Mouse (Mus musculus): Measurements from ENCODE around the gene Dlk1. TPM values are rescaled to one million over a fixed set of nuclear protein-coding genes. Genes with fewer than 3 reads are reported as not detected.

Gene Dlk1
- polyA plus RNA-seq, 1 experiment from 2014 or later: 77.7 TPM

- H3K4me1 ChIP-seq (replicated peaks): no peaks in the 10 kb centered on the region
- no peak overlapping the region for H3K4me2 ChIP-seq
- no peak overlapping the region for H3K9ac ChIP-seq
- no peaks in the 10 kb centered on the region for H3K36me3 ChIP-seq
- H3K27me3 ChIP-seq: no peaks in the 10 kb centered on the region
- H3K27ac ChIP-seq (replicated peaks): no peak overlapping the region
- H3K4me3 ChIP-seq: no peak overlapping the region
- WGBS: 82% methylated on average over 20 of the region's 20 CpGs
- ATAC-seq (ENCODE audit: low read depth): no peak
- H3K9me3 ChIP-seq: no peaks in the 10 kb centered on the region
Observed at GRCm38 (mm10) chr12:109495016-109495644, 42.5 kb downstream of the Dlk1 start.

GRCm38 (mm10) chr12:109496397-109496796 is 43.8 kb downstream of the Dlk1 start:
- H3K27ac ChIP-seq (replicated peaks): no peak overlapping the region
- H3K9me3 ChIP-seq: no peaks in the 10 kb centered on the region
- no peaks in the 10 kb centered on the region for H3K36me3 ChIP-seq
- ATAC-seq (ENCODE audit: low read depth): no peak
- H3K9ac ChIP-seq: no peak overlapping the region
- H3K27me3 ChIP-seq: no peaks in the 10 kb centered on the region
- 79% methylated on average over 6 of the region's 6 CpGs for WGBS
- H3K4me2 ChIP-seq: no peak overlapping the region
- no peaks in the 10 kb centered on the region for H3K4me1 ChIP-seq (replicated peaks)
- no peak overlapping the region for H3K4me3 ChIP-seq

GRCm38 (mm10) chr12:109500992-109501391 is 48.4 kb downstream of the Dlk1 start:
- Histone ChIP-seq H3K27ac (replicated peaks) (no peak overlapping the region), H3K9ac (no peak overlapping the region), H3K4me1 (replicated peaks) (no peaks in the 10 kb centered on the region), H3K4me3 (no peak overlapping the region), H3K27me3 (no peaks in the 10 kb centered on the region), H3K9me3 (no peaks in the 10 kb centered on the region), H3K36me3 (no peaks in the 10 kb centered on the region), H3K4me2 (no peak overlapping the region)
- ATAC-seq (ENCODE audit: low read depth): no peak
- 71% methylated on average over 4 of the region's 4 CpGs for WGBS

- ATAC-seq (ENCODE audit: low read depth): no peak
- H3K36me3 ChIP-seq: no peaks in the 10 kb centered on the region
- no peaks in the 10 kb centered on the region for H3K9me3 ChIP-seq
- H3K4me2 ChIP-seq: no peak overlapping the region
- H3K27me3 ChIP-seq: no peaks in the 10 kb centered on the region
- no peak overlapping the region for H3K27ac ChIP-seq (replicated peaks)
- no peaks in the 10 kb centered on the region for H3K4me1 ChIP-seq (replicated peaks)
- H3K9ac ChIP-seq: no peak overlapping the region
- WGBS: 82% methylated on average over 6 of the region's 6 CpGs
- no peak overlapping the region for H3K4me3 ChIP-seq
Observed at GRCm38 (mm10) chr12:109502360-109503040, 49.9 kb downstream of the Dlk1 start.

- no peak for ATAC-seq (ENCODE audit: low read depth)
Observed at GRCm38 (mm10) chr12:109507693-109508092, 55.1 kb downstream of the Dlk1 start.

GRCm38 (mm10) chr12:109508495-109509454 is 56.2 kb downstream of the Dlk1 start:
- WGBS: 24% methylated on average over 20 of the region's 20 CpGs
- no peak overlapping the region for H3K4me2 ChIP-seq
- peaks cover 34% of the 10 kb centered on the region for H3K4me1 ChIP-seq (replicated peaks)
- no peak overlapping the region; the same call in 1 of the 2 replicates for H3K9ac ChIP-seq
- H3K27me3 ChIP-seq: no peaks in the 10 kb centered on the region
- H3K27ac ChIP-seq (replicated peaks): no peak overlapping the region; the same call in 1 of the 2 replicates
- H3K36me3 ChIP-seq: no peaks in the 10 kb centered on the region
- no peak overlapping the region for H3K4me3 ChIP-seq
- H3K9me3 ChIP-seq: no peaks in the 10 kb centered on the region
- ATAC-seq (ENCODE audit: low read depth): 0 out of 2 replicates have a peak, but pooled peaks have one; percentile 41

More at GRCm38 (mm10) chr12:109507693-109508092, 55.1 kb downstream of the Dlk1 start:
- H3K4me2 ChIP-seq: no peak overlapping the region
- no peaks in the 10 kb centered on the region for H3K36me3 ChIP-seq
- peaks cover 33% of the 10 kb centered on the region for H3K4me1 ChIP-seq (replicated peaks)
- H3K27me3 ChIP-seq: no peaks in the 10 kb centered on the region
- no peak overlapping the region for H3K9ac ChIP-seq
- H3K9me3 ChIP-seq: no peaks in the 10 kb centered on the region
- H3K27ac ChIP-seq (replicated peaks): no peak overlapping the region
- 89% methylated on average over 11 of the region's 11 CpGs for WGBS
- H3K4me3 ChIP-seq: no peak overlapping the region

GRCm38 (mm10) chr12:109509531-109510137 is 57.0 kb downstream of the Dlk1 start:
- Histone ChIP-seq H3K4me1 (replicated peaks) (peaks cover 34% of the 10 kb centered on the region), H3K4me3 (no peak overlapping the region), H3K27me3 (no peaks in the 10 kb centered on the region), H3K9ac (no peak overlapping the region), H3K27ac (replicated peaks) (no peak overlapping the region; the same call in 1 of the 2 replicates), H3K36me3 (no peaks in the 10 kb centered on the region), H3K9me3 (no peaks in the 10 kb centered on the region), H3K4me2 (no peak overlapping the region)
- 21% methylated on average over 9 of the region's 9 CpGs for WGBS
- peak; percentile 51; the same call in 1 of the 2 replicates for ATAC-seq (ENCODE audit: low read depth)

- WGBS: 87% methylated on average over 8 of the region's 8 CpGs
- no peak overlapping the region for H3K4me3 ChIP-seq
- H3K36me3 ChIP-seq: no peaks in the 10 kb centered on the region
- no peaks in the 10 kb centered on the region for H3K9me3 ChIP-seq
- ATAC-seq (ENCODE audit: low read depth): no peak
- no peak overlapping the region for H3K27ac ChIP-seq (replicated peaks)
- H3K4me1 ChIP-seq (replicated peaks): peaks cover 34% of the 10 kb centered on the region
- H3K27me3 ChIP-seq: no peaks in the 10 kb centered on the region
- H3K4me2 ChIP-seq: no peak overlapping the region
- no peak overlapping the region for H3K9ac ChIP-seq
Observed at GRCm38 (mm10) chr12:109510247-109510646, 57.6 kb downstream of the Dlk1 start.

GRCm38 (mm10) chr12:109511456-109511855 is 58.8 kb downstream of the Dlk1 start:
- Histone ChIP-seq H3K27ac (replicated peaks) (no peak overlapping the region), H3K27me3 (no peaks in the 10 kb centered on the region), H3K9me3 (no peaks in the 10 kb centered on the region), H3K4me1 (replicated peaks) (peaks cover 34% of the 10 kb centered on the region), H3K4me3 (no peak overlapping the region), H3K4me2 (no peak overlapping the region), H3K9ac (no peak overlapping the region), H3K36me3 (no peaks in the 10 kb centered on the region)
- WGBS: 85% methylated on average over 8 of the region's 8 CpGs
- ATAC-seq (ENCODE audit: low read depth): no peak

- Histone ChIP-seq H3K9me3 (no peaks in the 10 kb centered on the region), H3K36me3 (no peaks in the 10 kb centered on the region), H3K4me2 (no peak overlapping the region), H3K9ac (no peak overlapping the region), H3K4me3 (no peak overlapping the region), H3K27me3 (no peaks in the 10 kb centered on the region), H3K27ac (replicated peaks) (no peak overlapping the region), H3K4me1 (replicated peaks) (peaks cover 34% of the 10 kb centered on the region)
- ATAC-seq (ENCODE audit: low read depth): no peak
- 36% methylated on average over 13 of the region's 13 CpGs for WGBS
Observed at GRCm38 (mm10) chr12:109512151-109512907, 59.7 kb downstream of the Dlk1 start.
